Mouse (Mus musculus): ENCODE data around the gene Prdm1.

- TF ChIP-seq CTCF (conservative IDR thresholded peaks at IDR 0.05 in 1 of 2, IDR thresholded peaks at IDR 0.05 in 1 of 2; ENCODE audit: low read depth in 2 of 2, low read length in 2 of 2): no peak
- no peak for TF ChIP-seq RCOR1 (conservative IDR thresholded peaks at IDR 0.05; ENCODE audit: low read depth, low read length)
- TF ChIP-seq ELF1 (IDR thresholded peaks at IDR 0.05; ENCODE audit: low read depth, low read length): no peak
- TF ChIP-seq NELFE (IDR thresholded peaks at IDR 0.05; ENCODE audit: low read depth, low read length): no peak
Observed at GRCm38 (mm10) chr10:44499897-44500519, 28.3 kb downstream of the Prdm1 start.
